Mouse (Mus musculus) stomach, postnatal 0 days (tissue): ENCODE data around the gene Oprl1.

ENCODE experiments used
- CTCF ChIP-seq: IDR thresholded peaks from 2 replicates; pipeline ENCODE4 v1.5.1; 2016; ENCODE audit warnings: antibody characterized with exemption, low read depth, mild to moderate bottlenecking, moderate library complexity
- EP300 ChIP-seq: optimal IDR thresholded peaks from 2 replicates; pipeline ENCODE3; 2016; ENCODE audit warnings: antibody characterized with exemption

- TF ChIP-seq CTCF: no peak
- TF ChIP-seq EP300: no peak
Measured at GRCm38 (mm10) chr2:181765251-181765650, 50.4 kb downstream of the Oprl1 start.
